Mouse (Mus musculus) CH12.LX (cell line): Measurements from ENCODE around the gene Rrad.

Source experiments
- CHD2 ChIP-seq: IDR thresholded peaks from 2 replicates; pipeline ENCODE4 v1.6.1; 2011; ENCODE audit warnings: low read length, improper control_type of control experiment
- CTCF ChIP-seq, 2 experiments: IDR thresholded peaks in 1 of 2; conservative IDR thresholded peaks in 1 of 2; 2 replicates each; pipeline ENCODE4 v1.5.1; 2011 to 2012; ENCODE audit warnings: low read depth in 2 of 2, low read length in 2 of 2, improper control_type of control experiment in 1 of 2, inconsistent platforms in 1 of 2, mild to moderate bottlenecking in 1 of 2, moderate library complexity in 1 of 2
- KAT2A ChIP-seq: IDR thresholded peaks from 2 replicates; pipeline ENCODE4 v1.6.1; 2012; ENCODE audit warnings: low read length, improper control_type of control experiment, inconsistent platforms; ENCODE audit not compliant: insufficient replicate concordance
- MAX ChIP-seq: IDR thresholded peaks from 2 replicates; pipeline ENCODE4 v1.6.1; 2011; ENCODE audit warnings: low read length, improper control_type of control experiment
- MEF2A ChIP-seq: IDR thresholded peaks from 2 replicates; pipeline ENCODE4 v1.6.1; 2014; ENCODE audit warnings: low read depth, mild to moderate bottlenecking, inconsistent platforms, low read length, improper control_type of control experiment, borderline replicate concordance
- POLR2A ChIP-seq: IDR thresholded peaks from 2 replicates; pipeline ENCODE4 v1.6.1; 2011; ENCODE audit warnings: low read depth, mild to moderate bottlenecking, improper control_type of control experiment, low read length
- POLR2AphosphoS2 ChIP-seq: IDR thresholded peaks from 2 replicates; pipeline ENCODE4 v1.6.1; 2011; ENCODE audit warnings: low read depth, low read length, improper control_type of control experiment
- RAD21 ChIP-seq: IDR thresholded peaks from 2 replicates; pipeline ENCODE4 v1.6.1; 2011; ENCODE audit warnings: low read depth, mild to moderate bottlenecking, low read length, improper control_type of control experiment, moderate library complexity
- USF1 ChIP-seq: IDR thresholded peaks from 2 replicates; pipeline ENCODE4 v1.6.1; 2014; ENCODE audit warnings: low read depth, mild to moderate bottlenecking, inconsistent platforms, low read length, improper control_type of control experiment

DNA sequence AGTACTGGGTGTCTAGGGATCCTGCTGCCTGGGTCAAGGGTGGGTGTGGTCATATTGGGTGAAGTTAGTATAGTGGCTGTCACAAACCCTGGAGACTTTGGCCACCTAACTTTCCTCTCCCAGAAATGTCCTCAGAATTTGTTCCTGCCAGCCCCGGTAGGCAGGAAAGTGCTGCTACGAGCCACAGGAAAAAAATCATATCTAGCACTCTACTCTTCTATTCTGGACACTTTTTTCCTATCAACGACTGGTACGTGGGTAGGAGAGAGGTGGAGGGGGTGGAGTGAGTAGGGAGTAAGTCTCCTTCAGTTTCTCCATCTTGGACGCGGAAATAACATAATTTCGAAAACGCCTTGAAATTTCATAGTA, 1.0 kb downstream of the Rrad start:
- TF ChIP-seq CTCF (conservative IDR thresholded peaks at IDR 0.05 in 1 of 2, IDR thresholded peaks at IDR 0.05 in 1 of 2; ENCODE audit: low read depth in 2 of 2, low read length in 2 of 2) (no peak), POLR2A (no peak), RAD21 (no peak), CHD2 (no peak), MAX (no peak), KAT2A (no peak), MEF2A (no peak), POLR2AphosphoS2 (no peak), USF1 (no peak)
